Mouse (Mus musculus) kidney, embryonic 14.5 days (tissue): ENCODE measurements around the gene D630003M21Rik. TPM values are rescaled to one million over a fixed set of nuclear protein-coding genes. Genes with fewer than 3 reads are reported as not detected.
A peak's percentile ranks its signal among the peaks of the same experiment; 100 is the strongest.

Experiments
- ATAC-seq: fragments of 200-750 bp; cut with Nextera tagmentation; 2 replicates; pipeline ENCODE4 v1.8.0; 2017; ENCODE audit warnings: moderate number of reproducible peaks, mild to moderate bottlenecking, moderate TSS enrichment, moderate library complexity; ENCODE audit not compliant: low FRiP score, low TSS enrichment
- H3K27ac ChIP-seq: fragments of 300-500 bp; sonication (generic); 2 replicates; pipeline ENCODE4 v1.5.1; 2014; ENCODE audit warnings: low read depth, mild to moderate bottlenecking, low read length, moderate library complexity, mixed read lengths
- H3K27me3 ChIP-seq: fragments of 300-500 bp; sonication (generic); 2 replicates; pipeline ENCODE4 v1.6.1; 2014; ENCODE audit warnings: mild to moderate bottlenecking, low read length; ENCODE audit not compliant: control insufficient read depth, insufficient read depth
- H3K36me3 ChIP-seq: fragments of 300-500 bp; sonication (generic); 2 replicates; pipeline ENCODE4 v1.6.1; 2014; ENCODE audit warnings: low read length, mixed read lengths; ENCODE audit not compliant: control insufficient read depth, insufficient read depth
- H3K4me1 ChIP-seq: fragments of 300-500 bp; sonication (generic); 2 replicates; pipeline ENCODE4 v1.6.1; 2014; ENCODE audit warnings: low read length, mixed read lengths; ENCODE audit not compliant: control insufficient read depth, insufficient read depth
- H3K4me2 ChIP-seq: fragments of 300-500 bp; sonication (generic); replicated peaks from 2 replicates; pipeline ENCODE4 v1.6.1; 2014; ENCODE audit warnings: low read depth, mild to moderate bottlenecking, low read length
- H3K4me3 ChIP-seq: fragments of 300-500 bp; sonication (generic); 2 replicates; pipeline ENCODE4 v1.5.1; 2014; ENCODE audit warnings: mild to moderate bottlenecking, low read length
- H3K9ac ChIP-seq: fragments of 300-500 bp; sonication (generic); 2 replicates; pipeline ENCODE4 v1.6.1; 2014; ENCODE audit warnings: low read depth, mild to moderate bottlenecking, low read length, moderate library complexity
- H3K9me3 ChIP-seq: fragments of 300-500 bp; sonication (generic); 2 replicates; pipeline ENCODE4 v1.6.1; 2016; ENCODE audit warnings: low read length; ENCODE audit not compliant: control insufficient read depth
- WGBS: fragments of 180-500 bp; shearing (Covaris S2); extraction: QIAGEN DNeasy Blood & Tissue Kit; methylation state at CpG from one replicate; pipeline ENCODE4 v1.1.7; 2014; 5-methylcytosine and 5-hydroxymethylcytosine counted together
- polyA plus RNA-seq: library from polyadenylated mRNA; unstranded; fragments of >200 nt; fragmentation: Nextera tagmentation; extraction: Ambion mirVana; gene quantifications from 2 replicates; pipeline ENCODE4 v1.2.1, GENCODE M21; 2014

The D630003M21Rik gene
- polyA plus RNA-seq, 1 experiment from 2014 or later: 5.2 TPM

- Histone ChIP-seq H3K27ac (no peak overlapping the region), H3K4me1 (peaks cover 19% of the 10 kb centered on the region), H3K36me3 (no peaks in the 10 kb centered on the region), H3K9ac (no peak overlapping the region), H3K27me3 (no peaks in the 10 kb centered on the region), H3K9me3 (no peaks in the 10 kb centered on the region), H3K4me3 (peak overlapping the region; percentile 5; the same call in 1 of the 2 replicates), H3K4me2 (0 out of 2 replicates have a peak overlapping the region, but pooled peaks have one; percentile 4)
- ATAC-seq: peak; percentile 74
- 17% methylated on average over 12 of the region's 12 CpGs for WGBS
Measured at GRCm38 (mm10) chr2:158258781-158259180, 29.8 kb upstream of the D630003M21Rik start.

- no peak within 1 kb of the TSS for H3K27ac ChIP-seq
- peaks cover 19% of the 10 kb centered on the region for H3K4me1 ChIP-seq
- no peaks in the 10 kb centered on the region for H3K9me3 ChIP-seq
- no peaks in the 10 kb centered on the region for H3K27me3 ChIP-seq
- peak; percentile 36; the same call in 1 of the 2 replicates for ATAC-seq
- peak within 1 kb of the TSS; percentile 4; the same call in 1 of the 2 replicates for H3K4me2 ChIP-seq
- H3K4me3 ChIP-seq: peak within 1 kb of the TSS; percentile 5; the same call in 1 of the 2 replicates
- no peaks in the 10 kb centered on the region for H3K36me3 ChIP-seq
- 0 out of 2 replicates have a peak within 1 kb of the TSS, but pooled peaks have one; percentile 37 for H3K9ac ChIP-seq
- 51% methylated on average over 18 of the region's 18 CpGs for WGBS
Measured at GRCm38 (mm10) chr2:158258005-158258418, 29.0 kb upstream of the D630003M21Rik start, which contains the start of gene Bpi. Gene Bpi (plus strand): TSS chr2:158258094.

GRCm38 (mm10) chr2:158256894-158257293, 27.9 kb upstream of the D630003M21Rik start:
- Histone ChIP-seq H3K27me3 (no peaks in the 10 kb centered on the region), H3K9ac (no peak overlapping the region), H3K27ac (no peak overlapping the region; the same call in 1 of the 2 replicates), H3K4me1 (peaks cover 19% of the 10 kb centered on the region), H3K4me2 (no peak overlapping the region; the same call in 1 of the 2 replicates), H3K9me3 (no peaks in the 10 kb centered on the region), H3K4me3 (no peak overlapping the region), H3K36me3 (no peaks in the 10 kb centered on the region)
- no peak for ATAC-seq
- WGBS: 3% methylated on average over 5 of the region's 5 CpGs

GRCm38 (mm10) chr2:158253806-158254205, 24.8 kb upstream of the D630003M21Rik start:
- Histone ChIP-seq H3K9ac (no peak overlapping the region), H3K27me3 (no peaks in the 10 kb centered on the region), H3K27ac (no peak overlapping the region), H3K4me3 (no peak overlapping the region), H3K4me2 (no peak overlapping the region), H3K4me1 (peaks cover 19% of the 10 kb centered on the region), H3K36me3 (no peaks in the 10 kb centered on the region), H3K9me3 (no peaks in the 10 kb centered on the region)
- ATAC-seq: no peak
- WGBS: 77% methylated on average over 5 of the region's 5 CpGs

- no peak for ATAC-seq
- Histone ChIP-seq H3K9ac (no peak overlapping the region), H3K4me2 (no peak overlapping the region), H3K36me3 (no peaks in the 10 kb centered on the region), H3K27ac (no peak overlapping the region), H3K4me1 (no peaks in the 10 kb centered on the region), H3K4me3 (no peak overlapping the region), H3K9me3 (no peaks in the 10 kb centered on the region), H3K27me3 (no peaks in the 10 kb centered on the region)
- whole genome bisulfite sequencing: 77% methylated on average over 4 of the region's 4 CpGs
Measured at GRCm38 (mm10) chr2:158250558-158250957, 21.5 kb upstream of the D630003M21Rik start.

- H3K4me1 ChIP-seq: 0 out of 2 replicates have a peak, but pooled peaks cover 5% of the 10 kb centered on the region
- H3K4me3 ChIP-seq: no peak overlapping the region
- no peak overlapping the region for H3K9ac ChIP-seq
- H3K9me3 ChIP-seq: no peaks in the 10 kb centered on the region
- H3K4me2 ChIP-seq: no peak overlapping the region
- no peaks in the 10 kb centered on the region for H3K27me3 ChIP-seq
- H3K36me3 ChIP-seq: no peaks in the 10 kb centered on the region
- 53% methylated on average over 7 of the region's 7 CpGs for WGBS
- ATAC-seq: no peak
- no peak overlapping the region for H3K27ac ChIP-seq
Measured at GRCm38 (mm10) chr2:158248318-158248717, 19.3 kb upstream of the D630003M21Rik start.

GRCm38 (mm10) chr2:158247852-158248251, 18.8 kb upstream of the D630003M21Rik start:
- Histone ChIP-seq H3K9me3 (no peaks in the 10 kb centered on the region), H3K9ac (no peak overlapping the region), H3K4me2 (no peak overlapping the region), H3K27ac (no peak overlapping the region), H3K36me3 (no peaks in the 10 kb centered on the region), H3K4me3 (no peak overlapping the region), H3K27me3 (no peaks in the 10 kb centered on the region), H3K4me1 (0 out of 2 replicates have a peak, but pooled peaks cover 6% of the 10 kb centered on the region)
- ATAC-seq: no peak
- WGBS: 86% methylated on average over 6 of the region's 6 CpGs

GRCm38 (mm10) chr2:158245072-158245817, 16.2 kb upstream of the D630003M21Rik start:
- 82% methylated on average over 4 of the region's 4 CpGs for WGBS
- Histone ChIP-seq H3K27ac (no peak overlapping the region), H3K4me2 (no peak overlapping the region), H3K36me3 (no peaks in the 10 kb centered on the region), H3K9me3 (no peaks in the 10 kb centered on the region), H3K27me3 (no peaks in the 10 kb centered on the region), H3K9ac (no peak overlapping the region), H3K4me1 (0 out of 2 replicates have a peak, but pooled peaks cover 6% of the 10 kb centered on the region), H3K4me3 (no peak overlapping the region)
- no peak for ATAC-seq
